Mouse (Mus musculus): Measurements from ENCODE around the gene Usp9x. TPM values are rescaled to one million over a fixed set of nuclear protein-coding genes. Genes with fewer than 3 reads are reported as not detected.

Usp9x gene
- 84.1 TPM for polyA plus RNA-seq (2014; fragmentation: Illumina TruSeq; extraction: RNeasy Lipid Tissue Mini Kit (QIAGEN cat#74804); ENCODE audit: low read depth, low replicate concordance)

DNA sequence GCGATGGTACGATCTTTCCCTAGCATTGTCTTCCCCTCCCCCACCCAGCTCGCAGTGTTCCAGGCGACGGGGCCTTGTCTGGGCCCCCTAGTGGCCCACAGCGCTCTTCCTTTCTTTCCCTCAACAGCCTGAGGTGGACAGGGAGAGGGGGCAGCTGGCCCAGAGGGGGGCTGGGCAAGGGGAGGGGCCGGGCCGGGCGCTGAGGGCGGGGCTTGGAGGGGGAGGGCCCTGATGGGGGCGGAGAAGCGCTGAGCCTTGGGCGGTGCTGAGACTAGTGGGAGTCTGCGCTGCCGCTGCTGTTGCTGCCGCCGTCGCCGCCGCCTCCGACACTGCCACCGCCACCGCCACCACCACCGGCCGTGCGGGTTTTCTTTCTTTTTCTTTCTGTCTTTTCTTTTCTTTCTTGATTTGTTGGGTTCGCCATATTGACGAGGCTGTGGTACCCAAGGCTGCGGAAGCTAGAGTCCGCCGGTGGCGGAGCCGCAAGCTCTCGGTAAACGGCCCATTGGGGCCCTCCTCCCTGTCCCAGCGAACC, at the start of gene Usp9x:
Usp9x (plus strand) TSS at position 258 of the 535 bp plus-strand sequence.

Other genes with a start within 250 kb of the Usp9x start
- gene Ddx3x, start 209.5 kb downstream of the Usp9x start, polyA plus RNA-seq (2014; fragmentation: Illumina TruSeq; extraction: RNeasy Lipid Tissue Mini Kit (QIAGEN cat#74804); ENCODE audit: low read depth, low replicate concordance), result 354 TPM

All from liver, adult 10 weeks (tissue).